Mouse (Mus musculus) embryonic fibroblast, embryonic 13.5 days (primary cell): ENCODE measurements around the gene Sfswap. TPM values are rescaled to one million over a fixed set of nuclear protein-coding genes. Genes with fewer than 3 reads are reported as not detected.

Experiments used
- H3K27ac ChIP-seq: 2 replicates; pipeline ENCODE4 v1.5.1; 2012; ENCODE audit warnings: low read length, control low read depth, inconsistent platforms; ENCODE audit not compliant: insufficient read depth
- H3K4me1 ChIP-seq: 2 replicates; pipeline ENCODE4 v1.6.1; 2011; ENCODE audit warnings: low read length; ENCODE audit not compliant: control insufficient read depth, insufficient read depth
- H3K4me3 ChIP-seq: 2 replicates; pipeline ENCODE4 v1.5.1; 2011; ENCODE audit warnings: mild to moderate bottlenecking, control low read depth, low read length; ENCODE audit not compliant: insufficient read depth
- CTCF ChIP-seq: IDR thresholded peaks from 2 replicates; pipeline ENCODE4 v1.5.1; 2011; ENCODE audit warnings: mild to moderate bottlenecking, control low read depth, low read length, moderate library complexity, borderline replicate concordance; ENCODE audit not compliant: insufficient read depth
- POLR2A ChIP-seq: IDR thresholded peaks from 2 replicates; pipeline ENCODE4 v1.6.1; 2011; ENCODE audit warnings: low read depth, mild to moderate bottlenecking, control low read depth, low read length, moderate library complexity
- polyA plus RNA-seq: library from polyadenylated mRNA; stranded (reverse); fragments of >200 nt; gene quantifications from 2 replicates; pipeline ENCODE4 v1.2.4, GENCODE M21; 2011; ENCODE audit warnings: low read depth; ENCODE audit not compliant: missing spikeins, insufficient read length

The Sfswap gene
- polyA plus RNA-seq, 1 experiment = 76.7 TPM

DNA sequence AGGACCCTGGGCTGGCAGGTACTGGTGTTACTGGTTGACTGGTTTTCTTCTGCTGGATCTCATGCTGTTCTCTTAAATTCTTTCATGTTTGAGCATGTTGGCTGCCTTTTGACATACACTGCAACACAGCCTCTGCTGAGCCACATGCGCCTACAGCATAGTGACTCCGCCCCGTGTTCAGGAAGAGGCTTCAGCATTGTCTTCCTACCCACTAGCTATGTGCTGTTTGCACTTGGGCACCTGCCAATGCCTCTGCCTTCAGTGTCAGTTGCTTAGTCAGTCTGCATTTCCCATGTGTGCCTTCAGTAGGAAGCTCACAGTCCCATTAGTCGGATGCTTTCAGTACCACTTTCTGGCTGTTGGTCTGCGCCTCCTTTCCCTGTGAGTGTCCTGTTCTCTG, 23.7 kb downstream of the Sfswap start:
- Histone ChIP-seq H3K4me3 (no peak overlapping the region), H3K4me1 (peaks cover 31% of the 10 kb centered on the region), H3K27ac (peak overlapping the region; percentile 58)
- TF ChIP-seq POLR2A (no peak), CTCF (no peak)

DNA sequence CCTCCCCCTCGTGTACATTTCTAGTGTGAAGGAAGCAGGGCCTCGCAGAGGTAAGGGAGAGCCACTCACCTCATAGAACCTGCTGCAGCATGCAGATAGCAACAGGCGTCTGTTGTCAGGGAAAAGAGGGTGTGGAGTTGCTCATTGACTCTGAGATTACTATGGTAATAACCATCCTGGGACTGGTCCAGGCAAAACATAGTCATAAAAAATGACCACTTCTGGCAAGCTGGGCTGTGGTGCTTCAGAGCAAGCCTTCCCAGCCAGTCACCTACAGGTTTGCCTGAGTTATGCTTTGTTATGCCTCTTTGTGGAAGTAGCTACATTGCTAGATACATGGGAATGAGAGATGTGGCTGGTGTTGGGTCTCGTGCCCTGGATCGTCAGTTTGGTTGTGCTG, 26.1 kb downstream of the Sfswap start:
- no peak overlapping the region for H3K4me3 ChIP-seq
- H3K27ac ChIP-seq = peak overlapping the region; percentile 63; the same call in 1 of the 2 replicates
- peaks cover 33% of the 10 kb centered on the region for H3K4me1 ChIP-seq
- no peak for TF ChIP-seq POLR2A

DNA sequence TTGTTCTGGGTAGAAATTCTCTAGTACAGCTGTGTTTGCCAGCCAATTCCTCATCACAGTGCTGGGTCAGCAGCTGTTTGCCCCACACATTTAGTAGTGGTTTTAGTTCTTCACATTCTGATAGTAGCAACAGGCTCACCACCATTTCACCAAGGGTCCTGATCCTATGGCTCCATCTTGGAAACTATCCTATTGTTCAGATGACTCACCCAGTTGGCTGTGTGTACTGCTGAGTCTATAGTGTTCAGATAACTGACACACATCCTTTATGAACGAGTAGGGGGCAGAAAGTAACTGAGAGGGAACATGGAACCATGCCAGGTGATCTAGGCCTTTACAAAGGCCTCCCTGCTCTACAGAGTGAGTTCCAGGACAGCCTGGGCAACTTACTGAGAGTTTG, 28.6 kb downstream of the Sfswap start:
- Histone ChIP-seq H3K4me1 (peaks cover 39% of the 10 kb centered on the region), H3K27ac (peak overlapping the region; percentile 28; the same call in 1 of the 2 replicates), H3K4me3 (no peak overlapping the region)
- no peak for TF ChIP-seq POLR2A
- no peak for TF ChIP-seq CTCF

DNA sequence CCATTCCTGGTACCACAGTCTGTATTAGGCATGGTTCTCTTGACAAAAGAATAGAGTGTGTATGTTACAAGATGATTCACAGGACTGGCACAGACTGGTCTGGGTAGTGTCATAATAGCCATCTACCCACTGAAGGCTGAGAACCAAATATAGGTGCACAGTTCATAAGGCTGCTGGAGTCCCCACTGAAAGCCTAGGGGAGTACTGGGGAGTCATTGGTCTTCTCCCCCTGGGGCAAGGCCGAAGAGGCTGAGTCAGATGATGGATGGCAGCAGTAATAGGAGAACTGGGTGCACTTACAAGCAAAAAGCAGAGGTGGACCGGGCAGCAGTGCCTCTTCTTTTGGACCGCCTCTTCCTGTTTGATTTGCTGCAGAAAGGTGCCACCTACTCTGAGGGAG, 32.7 kb downstream of the Sfswap start:
- Histone ChIP-seq H3K4me1 (peaks cover 19% of the 10 kb centered on the region), H3K4me3 (no peak overlapping the region), H3K27ac (0 out of 2 replicates have a peak overlapping the region, but pooled peaks have one; percentile 8)
- TF ChIP-seq POLR2A = no peak

DNA sequence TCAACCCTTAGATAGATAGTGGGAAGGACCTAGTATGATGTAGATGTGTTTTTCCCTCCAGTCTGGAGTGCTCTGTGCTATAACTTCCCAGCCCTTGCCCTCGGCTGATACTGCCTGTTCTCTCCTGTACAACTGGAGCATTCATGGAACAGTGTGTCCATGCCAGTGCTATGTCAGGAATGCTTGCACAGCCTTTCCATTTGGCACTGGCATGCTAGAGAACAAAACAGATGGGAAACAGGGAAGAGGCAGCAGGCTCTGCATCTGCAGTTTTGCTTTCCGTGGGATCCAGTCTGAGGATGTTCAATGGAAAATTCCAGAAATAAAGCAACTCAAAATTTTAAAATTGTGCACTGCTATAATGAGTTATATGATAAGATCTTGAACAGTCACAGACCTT, 33.5 kb downstream of the Sfswap start:
- Histone ChIP-seq H3K4me1 (peaks cover 15% of the 10 kb centered on the region), H3K4me3 (no peak overlapping the region), H3K27ac (no peak overlapping the region)
- no peak for TF ChIP-seq CTCF
- no peak for TF ChIP-seq POLR2A

DNA sequence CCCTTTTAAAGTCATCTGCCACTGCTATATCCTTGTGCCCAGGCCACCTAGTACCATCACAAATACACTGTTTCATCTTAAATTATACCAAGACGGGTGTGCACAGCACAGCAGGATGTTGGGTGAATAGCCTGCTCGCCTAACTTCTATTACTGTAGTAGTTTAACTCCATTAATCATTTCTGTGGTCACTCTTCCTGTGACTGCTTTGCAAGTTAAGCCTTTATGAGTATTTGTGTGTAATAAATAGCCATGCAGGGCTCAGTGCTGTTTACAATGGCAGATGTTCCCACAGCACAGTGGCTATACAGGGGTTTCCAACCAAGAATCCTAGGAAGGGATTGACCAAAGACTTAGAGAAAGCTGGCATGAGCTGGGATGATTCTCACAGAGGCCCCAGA, 34.0 kb downstream of the Sfswap start:
- peaks cover 10% of the 10 kb centered on the region for H3K4me1 ChIP-seq
- no peak overlapping the region for H3K4me3 ChIP-seq
- TF ChIP-seq CTCF (no peak), POLR2A (no peak)
- no peak overlapping the region for H3K27ac ChIP-seq

DNA sequence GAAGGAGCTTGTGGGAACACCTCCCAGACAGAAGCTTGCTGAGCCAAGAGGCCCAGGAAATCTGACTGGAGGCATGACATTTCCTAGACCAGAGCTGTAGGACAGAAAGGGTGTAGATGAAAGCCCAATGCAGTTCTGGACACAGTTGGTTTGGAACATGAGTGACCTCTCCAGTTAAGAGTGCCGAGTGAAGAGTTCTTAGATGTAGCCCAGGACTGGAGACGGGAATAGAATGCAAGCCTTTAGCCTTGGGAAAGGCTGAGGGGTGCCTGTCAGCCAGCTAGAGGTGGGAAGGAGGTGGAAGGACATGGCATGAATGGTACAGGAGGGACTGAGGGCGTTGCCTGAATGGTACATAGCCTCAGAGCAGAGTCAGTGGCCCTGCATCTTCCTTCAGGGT, 34.4 kb downstream of the Sfswap start:
- no peak overlapping the region for H3K4me3 ChIP-seq
- peaks cover 10% of the 10 kb centered on the region for H3K4me1 ChIP-seq
- no peak overlapping the region for H3K27ac ChIP-seq
- TF ChIP-seq CTCF (no peak), POLR2A (no peak)

DNA sequence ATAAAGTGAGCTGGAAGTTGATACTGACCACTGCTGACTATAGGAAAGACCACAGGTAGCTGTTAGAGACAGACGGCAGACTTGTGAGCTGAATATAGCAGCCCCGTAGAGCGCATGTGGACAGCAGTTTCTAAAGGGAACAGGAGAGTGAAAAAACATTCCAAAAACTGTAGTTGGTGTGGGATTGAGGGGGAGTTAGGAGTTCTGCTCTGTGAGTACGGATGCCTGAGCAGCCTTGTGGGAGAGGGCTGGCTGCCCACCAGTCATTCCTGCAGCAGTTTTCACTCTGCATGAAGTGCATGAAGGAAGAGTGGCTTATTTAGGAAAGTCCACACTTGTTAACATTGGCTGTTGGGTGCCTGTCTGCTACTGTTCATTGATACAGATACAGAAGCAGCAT, 37.8 kb downstream of the Sfswap start:
- Histone ChIP-seq H3K27ac (no peak overlapping the region), H3K4me3 (no peak overlapping the region), H3K4me1 (peaks cover 4% of the 10 kb centered on the region)
- no peak for TF ChIP-seq POLR2A
- TF ChIP-seq CTCF = no peak

DNA sequence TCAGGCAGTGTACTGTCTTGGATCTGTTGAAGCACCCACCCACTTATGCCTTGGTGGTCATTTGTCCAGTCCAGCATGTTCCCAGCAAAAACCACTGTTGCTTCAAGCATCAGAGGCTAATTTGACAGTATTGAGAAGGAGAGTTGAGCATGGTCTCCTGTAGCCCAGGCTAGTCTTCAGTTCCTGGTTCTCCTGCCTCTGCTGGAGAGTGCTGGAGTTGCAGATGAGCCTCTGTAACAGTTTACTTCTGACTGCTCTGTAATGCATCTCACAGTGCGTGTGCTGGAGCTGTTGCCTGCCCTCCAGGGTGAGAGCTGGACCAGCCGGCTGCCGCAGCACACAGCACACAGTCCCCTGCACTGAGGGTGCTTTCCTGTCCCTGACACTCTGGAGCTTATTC, 41.2 kb downstream of the Sfswap start:
- TF ChIP-seq POLR2A (no peak), CTCF (0 out of 2 replicates have a peak, but pooled peaks have one; percentile 1)

DNA sequence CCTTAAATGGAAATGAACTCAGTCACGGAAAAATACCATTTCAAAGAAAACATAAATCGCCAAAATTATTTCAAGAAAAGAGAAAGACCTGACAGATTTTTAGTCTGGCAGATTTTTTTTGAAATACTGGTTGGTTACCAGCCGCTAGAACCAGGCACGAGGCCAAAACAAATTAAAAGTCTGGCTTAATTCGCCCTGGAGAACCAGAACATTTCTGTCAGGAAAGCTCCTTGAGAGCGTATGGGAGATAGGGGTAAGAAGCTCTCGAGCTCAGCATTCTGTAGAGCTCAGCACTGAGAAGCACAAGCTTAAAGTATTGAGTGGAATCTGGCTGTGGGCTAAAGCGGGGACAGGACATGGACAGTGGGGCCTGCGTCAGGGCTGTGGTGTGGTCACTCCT, 44.8 kb downstream of the Sfswap start:
- H3K4me3 ChIP-seq = no peak overlapping the region
- TF ChIP-seq CTCF (no peak), POLR2A (no peak)
- no peaks in the 10 kb centered on the region for H3K4me1 ChIP-seq
- 0 out of 2 replicates have a peak overlapping the region, but pooled peaks have one; percentile 8 for H3K27ac ChIP-seq

More for the DNA sequence above, 41.2 kb downstream of the Sfswap start:
- Histone ChIP-seq H3K4me1 (no peaks in the 10 kb centered on the region; the same call in 1 of the 2 replicates), H3K27ac (no peak overlapping the region), H3K4me3 (no peak overlapping the region)

DNA sequence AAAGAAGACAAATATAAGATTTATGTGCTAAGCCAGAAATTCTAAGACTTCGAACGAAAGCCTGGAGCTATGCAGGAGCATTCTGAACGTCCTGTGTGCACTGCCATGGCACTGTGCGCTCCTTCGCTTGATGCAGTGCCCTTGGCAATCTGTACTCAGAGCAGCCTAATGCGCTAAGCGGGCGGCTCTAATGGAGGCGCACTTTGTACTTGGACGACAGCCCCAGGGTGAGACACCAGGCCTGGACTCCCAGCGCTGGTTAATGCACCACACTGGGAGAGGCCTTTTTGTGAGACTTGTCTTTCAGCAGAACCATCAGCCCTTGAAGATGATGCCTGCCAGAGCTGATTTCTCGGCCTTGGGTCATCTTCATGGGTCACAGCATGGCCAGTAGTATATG, 48.7 kb downstream of the Sfswap start:
- no peak overlapping the region for H3K27ac ChIP-seq
- H3K4me3 ChIP-seq = no peak overlapping the region
- H3K4me1 ChIP-seq = no peaks in the 10 kb centered on the region
- TF ChIP-seq POLR2A = no peak
- TF ChIP-seq CTCF = no peak
